Mouse (Mus musculus) forelimb bud, embryonic 11.5 days (tissue): ENCODE measurements around the gene Pum1.

Source experiments
- DNase-seq: peaks from one replicate; pipeline ENCODE4 v3.0.0-alpha.2; 2012; ENCODE audit warnings: low read depth, low spot score

Pum1 gene

GRCm38 (mm10) chr4:130814742-130815330 is 151.7 kb downstream of the Pum1 start:
- no peak for DNase-seq

GRCm38 (mm10) chr4:130815860-130816259 is 152.7 kb downstream of the Pum1 start:
- no peak for DNase-seq

GRCm38 (mm10) chr4:130819806-130820205 is 156.7 kb downstream of the Pum1 start:
- no peak for DNase-seq

GRCm38 (mm10) chr4:130820594-130821255 is 157.6 kb downstream of the Pum1 start:
- no peak for DNase-seq

- DNase-seq: peak; percentile 49
These were observed 165.9 kb downstream of the Pum1 start for GRCm38 (mm10) chr4:130828851-130829673.
